Mouse (Mus musculus) intestine, postnatal 0 days (tissue): Measurements from ENCODE around the gene Ddx31. TPM values are rescaled to one million over a fixed set of nuclear protein-coding genes. Genes with fewer than 3 reads are reported as not detected.
A peak's percentile ranks its signal among the peaks of the same experiment; 100 is the strongest.

Experiments used
- ATAC-seq: fragments of 200-750 bp; cut with Nextera tagmentation; 2 replicates; pipeline ENCODE4 v1.8.0; 2017; ENCODE audit warnings: mild to moderate bottlenecking, moderate TSS enrichment, moderate library complexity
- H3K27ac ChIP-seq: fragments of 300-500 bp; sonication (generic); 2 replicates; pipeline ENCODE4 v1.5.1; 2014; ENCODE audit warnings: mild to moderate bottlenecking, low read depth, low read length, moderate library complexity
- H3K27me3 ChIP-seq: fragments of 300-500 bp; sonication (generic); replicated peaks from 2 replicates; pipeline ENCODE4 v1.6.1; 2014; ENCODE audit warnings: low read length, mixed read lengths; ENCODE audit not compliant: control insufficient read depth, insufficient read depth
- H3K36me3 ChIP-seq: fragments of 300-500 bp; sonication (generic); 2 replicates; pipeline ENCODE4 v1.6.1; 2014; ENCODE audit warnings: mild to moderate bottlenecking, moderate library complexity; ENCODE audit not compliant: control insufficient read depth, insufficient read depth
- H3K4me1 ChIP-seq: fragments of 300-500 bp; sonication (generic); replicated peaks from 2 replicates; pipeline ENCODE4 v1.6.1; 2014; ENCODE audit warnings: antibody characterized with exemption, low read length, mixed read lengths; ENCODE audit not compliant: control insufficient read depth, insufficient read depth
- H3K4me2 ChIP-seq: fragments of 300-500 bp; sonication (generic); replicated peaks from 2 replicates; pipeline ENCODE4 v1.6.1; 2014; ENCODE audit warnings: low read depth, mild to moderate bottlenecking, moderate library complexity
- H3K4me3 ChIP-seq: fragments of 300-500 bp; sonication (generic); 2 replicates; pipeline ENCODE4 v1.5.1; 2014; ENCODE audit warnings: low read depth, low read length
- H3K9ac ChIP-seq: fragments of 300-500 bp; sonication (generic); 2 replicates; pipeline ENCODE4 v1.6.1; 2014; ENCODE audit warnings: mild to moderate bottlenecking, low read depth, low read length
- H3K9me3 ChIP-seq: fragments of 300-500 bp; sonication (generic); 2 replicates; pipeline ENCODE4 v1.6.1; 2016; ENCODE audit warnings: mixed run types; ENCODE audit not compliant: control insufficient read depth
- CTCF ChIP-seq: sonication (generic); IDR thresholded peaks from 2 replicates; pipeline ENCODE4 v1.5.1; 2016; ENCODE audit warnings: low read depth, mild to moderate bottlenecking, control low read depth, antibody characterized with exemption, moderate library complexity
- WGBS: fragments of 180-500 bp; shearing (Covaris S2); extraction: QIAGEN DNeasy Blood & Tissue Kit; methylation state at CpG from one replicate; pipeline ENCODE4 v1.1.7; 2014; 5-methylcytosine and 5-hydroxymethylcytosine counted together
- polyA plus RNA-seq: library from polyadenylated mRNA; unstranded; fragments of >200 nt; fragmentation: Nextera tagmentation; extraction: Ambion mirVana; gene quantifications from 2 replicates; pipeline ENCODE4 v1.2.1, GENCODE M21; 2015

Gene Ddx31
- polyA plus RNA-seq, 1 experiment from 2014 or later = 3.0 TPM

- Histone ChIP-seq H3K4me2 (no peak overlapping the region), H3K4me1 (no peaks in the 10 kb centered on the region), H3K9me3 (no peaks in the 10 kb centered on the region), H3K27me3 (no peaks in the 10 kb centered on the region), H3K9ac (no peak overlapping the region), H3K27ac (no peak overlapping the region), H3K4me3 (no peak overlapping the region), H3K36me3 (peaks cover 65% of the 10 kb centered on the region)
- 55% methylated on average over 4 of the region's 4 CpGs for WGBS
- ATAC-seq = no peak
- no peak for TF ChIP-seq CTCF
These were observed 19.1 kb downstream of the Ddx31 start for GRCm38 (mm10) chr2:28859303-28859702.

DNA sequence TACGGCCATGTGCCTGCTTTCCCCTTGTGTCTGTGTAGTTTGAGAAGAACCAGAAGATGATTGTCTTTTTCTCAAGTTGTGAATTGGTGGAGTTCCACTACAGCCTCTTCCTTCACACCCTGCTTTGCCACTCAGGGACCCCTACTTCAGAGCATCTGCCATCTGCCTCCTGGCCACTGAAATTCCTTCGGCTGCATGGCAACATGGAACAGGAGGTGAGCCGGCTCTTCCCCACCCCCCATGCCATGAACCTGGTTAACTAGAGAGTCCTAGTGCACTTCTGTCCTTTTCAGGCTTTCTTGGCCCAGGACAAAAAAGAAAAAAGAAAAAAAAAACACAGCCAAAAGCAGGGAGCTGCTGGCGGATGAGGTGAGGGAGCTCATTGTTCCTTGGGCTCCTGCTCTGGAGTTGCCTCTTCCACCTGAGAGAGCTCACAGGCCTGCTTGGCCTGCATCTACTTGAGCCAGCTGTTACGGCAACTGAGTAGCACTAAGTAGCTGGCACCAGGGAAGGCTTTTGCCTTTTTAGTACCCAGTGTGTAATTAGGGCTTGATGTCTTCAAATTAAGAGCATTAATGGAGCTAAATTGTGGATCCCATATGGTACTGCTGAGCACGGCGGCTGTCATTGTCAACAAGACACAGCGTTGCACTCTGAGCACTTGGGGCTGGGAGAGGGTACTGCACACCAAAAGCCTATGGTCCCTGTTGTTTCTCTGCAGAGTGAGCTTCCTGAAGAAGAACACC, 20.6 kb downstream of the Ddx31 start:
- TF ChIP-seq CTCF = no peak
- Histone ChIP-seq H3K4me3 (no peak overlapping the region), H3K9ac (no peak overlapping the region), H3K36me3 (peaks cover 59% of the 10 kb centered on the region), H3K4me2 (no peak overlapping the region), H3K27ac (no peak overlapping the region), H3K9me3 (no peaks in the 10 kb centered on the region), H3K4me1 (no peaks in the 10 kb centered on the region), H3K27me3 (no peaks in the 10 kb centered on the region)
- 96% methylated on average over 8 of the region's 8 CpGs for WGBS
- ATAC-seq = no peak

DNA sequence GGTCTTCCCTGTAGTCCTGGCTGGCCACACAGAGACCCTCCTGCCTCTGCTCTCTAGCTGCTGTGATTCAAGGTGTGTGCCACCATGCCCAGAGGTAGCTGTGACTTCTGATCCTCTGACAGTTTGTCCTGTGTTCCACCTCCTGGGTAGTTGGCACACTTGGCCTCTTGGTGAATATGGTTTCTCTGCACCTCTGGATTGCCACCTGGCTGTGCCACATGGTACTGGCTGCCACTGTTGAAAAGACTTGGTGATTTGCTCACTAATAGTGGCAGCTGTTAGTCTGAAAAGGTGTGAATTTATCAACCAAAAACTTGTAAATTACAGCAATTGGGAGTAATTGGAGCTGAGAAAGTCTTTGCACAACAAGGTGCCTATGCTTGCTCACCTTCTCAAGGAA, 23.7 kb downstream of the Ddx31 start:
- TF ChIP-seq CTCF = peak; percentile 37; the same call in 1 of the 2 replicates
- Histone ChIP-seq H3K9me3 (no peaks in the 10 kb centered on the region), H3K36me3 (peaks cover 56% of the 10 kb centered on the region), H3K27ac (no peak overlapping the region), H3K9ac (no peak overlapping the region), H3K27me3 (no peaks in the 10 kb centered on the region), H3K4me3 (no peak overlapping the region), H3K4me2 (no peak overlapping the region), H3K4me1 (no peaks in the 10 kb centered on the region)
- no peak for ATAC-seq

- Histone ChIP-seq H3K9me3 (no peaks in the 10 kb centered on the region), H3K4me3 (no peak overlapping the region), H3K27ac (no peak overlapping the region), H3K36me3 (peaks cover 30% of the 10 kb centered on the region), H3K4me1 (no peaks in the 10 kb centered on the region), H3K4me2 (no peak overlapping the region), H3K9ac (no peak overlapping the region), H3K27me3 (no peaks in the 10 kb centered on the region)
- no peak for TF ChIP-seq CTCF
- ATAC-seq = no peak
- WGBS = 76% methylated on average over 7 of the region's 7 CpGs
These were observed 27.3 kb downstream of the Ddx31 start for GRCm38 (mm10) chr2:28867495-28867894.

- Histone ChIP-seq H3K4me2 (no peak overlapping the region), H3K9me3 (no peaks in the 10 kb centered on the region), H3K36me3 (peaks cover 30% of the 10 kb centered on the region), H3K4me1 (no peaks in the 10 kb centered on the region), H3K9ac (no peak overlapping the region), H3K4me3 (no peak overlapping the region), H3K27ac (no peak overlapping the region), H3K27me3 (no peaks in the 10 kb centered on the region)
- no peak for ATAC-seq
- no peak for TF ChIP-seq CTCF
- 91% methylated on average over 11 of the region's 11 CpGs for WGBS
These were observed 35.3 kb downstream of the Ddx31 start for GRCm38 (mm10) chr2:28875554-28875953.

GRCm38 (mm10) chr2:28881275-28881674, 41.1 kb downstream of the Ddx31 start:
- no peak for ATAC-seq
- H3K4me1 ChIP-seq = no peaks in the 10 kb centered on the region
- WGBS = 94% methylated on average over 3 of the region's 3 CpGs
- H3K4me2 ChIP-seq = no peak overlapping the region
- no peak overlapping the region for H3K9ac ChIP-seq
- peaks cover 30% of the 10 kb centered on the region for H3K36me3 ChIP-seq
- H3K9me3 ChIP-seq = no peaks in the 10 kb centered on the region
- TF ChIP-seq CTCF = no peak
- H3K4me3 ChIP-seq = no peak overlapping the region
- H3K27me3 ChIP-seq = no peaks in the 10 kb centered on the region
- no peak overlapping the region for H3K27ac ChIP-seq
